Mouse (Mus musculus): ENCODE measurements around the gene Map3k14.

DNA sequence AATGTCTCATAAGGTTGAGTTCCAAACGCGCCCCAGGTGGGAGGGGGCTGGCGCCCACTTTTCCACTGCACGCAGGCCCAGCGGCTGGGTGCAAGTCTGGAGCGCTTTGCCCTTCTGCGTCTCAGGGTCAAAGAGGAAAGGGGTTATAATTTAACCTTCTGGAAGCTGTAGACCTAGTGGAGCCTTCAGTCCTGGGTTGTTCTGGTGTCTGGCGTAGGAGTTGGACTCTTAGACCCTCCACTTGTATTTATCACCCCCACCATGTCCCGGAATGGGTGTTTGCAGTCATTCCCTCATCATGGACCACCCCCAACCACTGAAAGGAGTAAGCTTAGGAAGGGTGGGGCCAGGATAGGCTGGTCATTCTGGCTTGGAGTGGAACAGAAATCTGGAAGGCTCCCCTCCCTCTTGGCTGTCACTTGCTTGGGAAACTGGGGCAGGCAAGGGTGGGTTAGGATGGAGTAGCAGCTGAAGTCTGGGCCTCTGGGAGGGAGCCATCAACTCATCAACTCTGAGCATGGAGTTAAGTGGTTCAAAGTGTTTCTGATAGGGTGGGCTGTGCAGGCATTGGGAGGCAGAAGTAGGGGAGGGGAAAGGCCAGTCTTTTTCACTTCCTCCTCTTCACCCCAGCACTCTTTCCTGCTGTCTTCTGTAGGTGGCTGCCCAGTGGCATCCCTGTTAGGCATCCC, 95.4 kb downstream of the Map3k14 start:
- no peak for TF ChIP-seq POLR2A (IDR thresholded peaks at IDR 0.05; ENCODE audit: borderline replicate concordance, low read depth, low read length)
- TF ChIP-seq CTCF (IDR thresholded peaks at IDR 0.05; ENCODE audit: low read depth, low read length), result no peak
